Mouse (Mus musculus): ENCODE data around the gene Zfp74.
"Not testable (repeated sequence)": the region's sequence is repeated elsewhere in the genome, so short reads cannot be mapped to it uniquely, and the experiment has no call there.

The Zfp74 gene

GRCm38 (mm10) chr7:29953513-29954401, at the start of gene Zfp74:
Zfp74 (minus strand) TSS chr7:29954089.
- in situ Hi-C loops (cut with MseI, MboI), result no loop called here

- in situ Hi-C loops (cut with MseI, MboI), result no loop called here
These were observed 46.7 kb upstream of the Zfp74 start for GRCm38 (mm10) chr7:30000601-30001000.

GRCm38 (mm10) chr7:29995134-29995533, 41.2 kb upstream of the Zfp74 start:
- in situ Hi-C loops (cut with MseI, MboI), result no loop called here

- in situ Hi-C loops (cut with MseI, MboI), result no loop called here
These were observed 39.5 kb upstream of the Zfp74 start for GRCm38 (mm10) chr7:29993340-29993739.

GRCm38 (mm10) chr7:29992698-29993097, 38.8 kb upstream of the Zfp74 start:
- in situ Hi-C loops (cut with MseI, MboI), result no loop called here

- in situ Hi-C loops (cut with MseI, MboI), result no loop called here
These were observed 35.1 kb upstream of the Zfp74 start for GRCm38 (mm10) chr7:29989031-29989430.

GRCm38 (mm10) chr7:29987551-29987950, 33.7 kb upstream of the Zfp74 start:
- in situ Hi-C loops (cut with MseI, MboI), result no loop called here

- in situ Hi-C loops (cut with MseI, MboI), result no loop called here
These were observed 32.2 kb upstream of the Zfp74 start for GRCm38 (mm10) chr7:29986101-29986500.

- in situ Hi-C loops (cut with MseI, MboI), result no loop called here
These were observed 29.9 kb upstream of the Zfp74 start, which contains the start of gene Zfp568 for GRCm38 (mm10) chr7:29983690-29984380. Zfp568 (plus strand) TSS chr7:29983955.

GRCm38 (mm10) chr7:29983340-29983689, 29.4 kb upstream of the Zfp74 start:
- in situ Hi-C loops (cut with MseI, MboI), result no loop called here

GRCm38 (mm10) chr7:29982931-29983330, 29.0 kb upstream of the Zfp74 start:
- in situ Hi-C loops (cut with MseI, MboI), result no loop called here

- in situ Hi-C loops (cut with MseI, MboI), result no loop called here
These were observed 28.5 kb upstream of the Zfp74 start for GRCm38 (mm10) chr7:29982341-29982740.

GRCm38 (mm10) chr7:29981860-29982259, 28.0 kb upstream of the Zfp74 start:
- in situ Hi-C loops (cut with MseI, MboI), result no loop called here

- in situ Hi-C loops (cut with MseI, MboI), result no loop called here
These were observed 27.6 kb upstream of the Zfp74 start for GRCm38 (mm10) chr7:29981455-29981854.

- in situ Hi-C loops (cut with MseI, MboI), result no loop called here
These were observed 26.9 kb upstream of the Zfp74 start for GRCm38 (mm10) chr7:29980761-29981160.

- in situ Hi-C loops (cut with MseI, MboI), result no loop called here
These were observed 16.8 kb upstream of the Zfp74 start for GRCm38 (mm10) chr7:29970686-29971085.

- in situ Hi-C loops (cut with MseI, MboI), result not testable (repeated sequence)
These were observed 11.4 kb upstream of the Zfp74 start for GRCm38 (mm10) chr7:29965115-29965810.

- in situ Hi-C loops (cut with MseI, MboI), result no loop called here
These were observed 5.1 kb upstream of the Zfp74 start for GRCm38 (mm10) chr7:29959004-29959403.

GRCm38 (mm10) chr7:29958125-29958724, 4.3 kb upstream of the Zfp74 start:
- in situ Hi-C loops (cut with MseI, MboI), result no loop called here

- in situ Hi-C loops (cut with MseI, MboI), result no loop called here
These were observed 2.4 kb upstream of the Zfp74 start for GRCm38 (mm10) chr7:29956257-29956656.

- in situ Hi-C loops (cut with MseI, MboI), result no loop called here
These were observed 842 bp upstream of the Zfp74 start for GRCm38 (mm10) chr7:29954731-29955130.

- in situ Hi-C loops (cut with MseI, MboI), result no loop called here
These were observed 803 bp downstream of the Zfp74 start for GRCm38 (mm10) chr7:29953086-29953485.

All from mouse trophoblast stem cell (cell line).